Mouse (Mus musculus): ENCODE results near the gene Lilrb4a. TPM values are rescaled to one million over a fixed set of nuclear protein-coding genes. Genes with fewer than 3 reads are reported as not detected.

The Lilrb4a gene
- polyA plus RNA-seq, 1 experiment, result 0.58 TPM

DNA sequence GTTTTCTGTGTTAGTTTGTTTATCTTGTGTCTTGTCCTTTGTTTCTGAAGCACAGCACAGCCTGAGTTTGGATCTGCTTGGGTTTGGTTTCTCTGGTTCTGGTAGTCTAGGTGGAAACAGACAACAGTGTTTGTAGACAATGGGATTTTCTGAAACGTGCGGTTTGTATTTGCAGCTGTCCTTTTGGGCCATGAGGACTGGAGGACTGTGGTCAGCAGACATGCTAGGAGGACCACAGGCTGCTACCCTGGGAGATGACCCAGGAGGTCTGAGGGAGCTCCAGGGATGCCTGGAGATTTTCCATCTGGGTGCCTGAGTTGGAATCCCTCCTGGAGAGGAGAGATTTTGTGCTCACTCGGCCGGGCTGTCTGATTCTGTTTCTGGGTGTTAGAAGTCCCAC lies 35.9 kb downstream of the Lilrb4a start:
- no peak overlapping the region; the same call in 1 of the 2 replicates for H3K4me3 ChIP-seq (ENCODE audit: insufficient read depth, low read length)
- no peak overlapping the region for H3K27ac ChIP-seq (ENCODE audit: insufficient read depth, low read length)
- H3K4me1 ChIP-seq (ENCODE audit: control insufficient read depth, insufficient read depth, low read length), result no peaks in the 10 kb centered on the region
- TF ChIP-seq CTCF (IDR thresholded peaks at IDR 0.05; ENCODE audit: extremely low read depth, insufficient read depth, low read length) (no peak), POLR2A (IDR thresholded peaks at IDR 0.05; ENCODE audit: extremely low read depth, insufficient read depth, low read length) (no peak)

DNA sequence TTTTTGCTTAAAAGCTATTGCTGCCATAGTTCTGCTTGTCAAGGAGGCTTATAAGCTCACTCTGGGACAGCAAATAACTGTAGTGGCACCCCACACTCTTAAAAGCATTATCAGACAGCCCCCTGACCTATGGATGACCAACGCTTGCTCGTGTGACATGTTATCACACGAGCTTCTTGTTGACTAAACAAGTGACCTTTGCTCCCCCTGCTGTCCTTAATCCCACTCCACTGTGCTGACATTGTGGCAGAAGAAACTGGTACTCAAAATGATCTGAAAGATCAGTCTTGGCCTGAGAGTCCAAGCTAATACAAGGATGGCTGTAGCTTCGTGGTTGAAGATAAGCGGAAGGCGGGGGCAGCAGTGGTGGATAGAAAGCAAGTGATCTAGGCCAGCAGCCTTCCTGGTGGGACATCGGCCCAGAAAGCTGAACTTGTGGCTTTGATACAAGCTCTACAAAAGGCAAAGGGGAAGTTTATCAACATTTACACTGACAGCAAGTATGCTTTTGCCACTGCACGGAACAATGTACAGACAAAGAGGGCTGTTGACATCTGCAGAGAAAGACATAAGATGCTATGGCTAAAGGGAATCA lies 38.2 kb downstream of the Lilrb4a start:
- Histone ChIP-seq H3K27ac (ENCODE audit: insufficient read depth, low read length) (no peak overlapping the region), H3K4me3 (ENCODE audit: insufficient read depth, low read length) (no peak overlapping the region), H3K4me1 (ENCODE audit: control insufficient read depth, insufficient read depth, low read length) (no peaks in the 10 kb centered on the region)
- TF ChIP-seq CTCF (IDR thresholded peaks at IDR 0.05; ENCODE audit: extremely low read depth, insufficient read depth, low read length), result no peak
- no peak for TF ChIP-seq POLR2A (IDR thresholded peaks at IDR 0.05; ENCODE audit: extremely low read depth, insufficient read depth, low read length)

DNA sequence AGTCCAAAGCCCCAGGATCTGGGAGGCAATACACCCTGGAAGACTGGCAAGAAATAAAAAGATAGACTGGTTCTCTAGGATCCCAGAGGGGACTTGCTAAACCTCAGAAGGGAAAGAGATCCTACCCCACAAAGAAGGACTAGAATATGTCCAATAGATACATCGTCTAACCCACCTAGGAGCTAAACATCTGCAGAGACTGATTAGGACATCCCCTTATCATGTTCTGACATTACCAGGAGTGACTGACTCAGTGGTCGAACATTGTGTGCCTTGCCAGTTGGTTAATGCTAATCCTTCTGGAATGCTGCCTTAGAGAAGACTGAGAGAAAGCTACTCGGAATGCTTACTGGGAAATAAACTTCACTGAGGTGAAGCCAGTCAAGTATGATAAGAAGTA lies 38.7 kb downstream of the Lilrb4a start:
- no peaks in the 10 kb centered on the region for H3K4me1 ChIP-seq (ENCODE audit: control insufficient read depth, insufficient read depth, low read length)
- TF ChIP-seq CTCF (IDR thresholded peaks at IDR 0.05; ENCODE audit: extremely low read depth, insufficient read depth, low read length), result no peak
- no peak for TF ChIP-seq POLR2A (IDR thresholded peaks at IDR 0.05; ENCODE audit: extremely low read depth, insufficient read depth, low read length)
- no peak overlapping the region for H3K27ac ChIP-seq (ENCODE audit: insufficient read depth, low read length)
- H3K4me3 ChIP-seq (ENCODE audit: insufficient read depth, low read length), result no peak overlapping the region

DNA sequence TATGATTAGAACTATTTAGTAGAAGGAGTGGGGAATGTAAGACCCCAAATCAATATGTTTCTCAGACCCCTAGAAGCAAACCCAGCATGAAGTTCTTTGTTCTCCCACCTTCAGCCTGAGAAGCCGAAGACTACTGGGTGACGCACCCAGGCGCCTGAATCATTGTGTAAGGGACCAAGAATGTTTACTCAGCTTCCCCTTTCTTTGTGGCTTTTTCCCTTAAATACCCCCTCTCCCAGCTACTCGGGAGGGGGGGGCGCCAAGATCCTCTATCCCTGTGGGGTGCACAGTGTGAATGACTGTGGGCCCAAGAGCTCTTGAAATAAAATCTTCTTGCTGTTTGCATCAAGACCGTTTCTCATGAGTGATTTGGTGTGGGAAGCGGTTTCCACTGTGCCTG lies 40.1 kb downstream of the Lilrb4a start:
- no peak for TF ChIP-seq CTCF (IDR thresholded peaks at IDR 0.05; ENCODE audit: extremely low read depth, insufficient read depth, low read length)
- TF ChIP-seq POLR2A (IDR thresholded peaks at IDR 0.05; ENCODE audit: extremely low read depth, insufficient read depth, low read length), result no peak
- Histone ChIP-seq H3K27ac (ENCODE audit: insufficient read depth, low read length) (no peak overlapping the region), H3K4me3 (ENCODE audit: insufficient read depth, low read length) (no peak overlapping the region), H3K4me1 (ENCODE audit: control insufficient read depth, insufficient read depth, low read length) (no peaks in the 10 kb centered on the region)

Other genes starting within 250 kb of the Lilrb4a start
- 0.25 and 0.32 TPM in 2 replicates for gene Gm49339, start 10.3 kb upstream of the Lilrb4a start, polyA plus RNA-seq (2012; rRNA removed)
- gene Lilr4b, start 10.3 kb upstream of the Lilrb4a start, polyA plus RNA-seq (2012; rRNA removed), result 0.38 and 0.45 TPM in 2 replicates
- gene Fam162b, start 99.6 kb downstream of the Lilrb4a start, polyA plus RNA-seq (2012; rRNA removed), result not detected in 2 replicates
- gene Gprc6a, start 140.5 kb downstream of the Lilrb4a start, polyA plus RNA-seq (2012; rRNA removed), result not detected in 2 replicates
- not detected in 2 replicates for gene Rfx6, start 186.8 kb downstream of the Lilrb4a start, polyA plus RNA-seq (2012; rRNA removed)